Mouse (Mus musculus) layer of hippocampus, adult 9-10 months (tissue): ENCODE data around the gene Pnkd.

Source experiments
- DNase-seq: peaks from one replicate; pipeline ENCODE4 v3.0.0; 2022; ENCODE audit warnings: low spot score

Pnkd gene

DNA sequence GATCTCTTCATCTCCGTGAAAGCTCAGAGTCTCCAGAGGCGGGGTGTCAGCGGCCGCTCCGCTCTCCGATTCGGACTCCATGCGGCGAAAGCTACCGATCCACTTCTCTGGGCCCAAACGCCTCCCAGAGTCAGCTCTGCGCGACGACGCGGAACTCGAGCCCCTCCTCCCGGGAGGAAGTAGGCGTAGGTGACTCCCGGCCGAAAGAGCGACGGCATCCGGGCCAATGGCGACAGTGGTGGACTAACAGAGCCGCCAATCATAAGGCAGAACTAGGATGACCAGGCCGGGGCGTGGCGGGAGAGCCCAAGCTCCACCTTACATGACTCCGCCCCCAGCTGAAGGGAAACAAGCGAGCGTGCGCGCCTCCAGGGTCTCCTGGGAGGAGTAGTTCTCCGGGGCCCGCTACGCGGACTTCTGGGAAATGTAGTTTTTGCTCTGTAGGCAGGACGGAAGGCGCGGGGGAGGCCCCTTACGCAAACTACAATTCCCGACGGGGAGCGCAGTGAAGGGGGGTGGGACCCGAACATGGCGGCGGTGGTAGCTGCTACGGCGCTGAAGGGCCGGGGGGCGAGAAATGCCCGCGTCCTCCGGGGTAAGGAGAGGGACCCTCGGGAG, at the start of gene Pnkd, which contains the start of gene Aamp:
Pnkd (plus strand) TSS at position 388 of the 618 bp plus-strand sequence.
Aamp (minus strand) TSS at position 196 of the 618 bp plus-strand sequence.
- DNase-seq: peak; percentile 99

- peak; percentile 81 for DNase-seq
Observed at GRCm38 (mm10) chr1:74235938-74236589, 48.7 kb upstream of the Pnkd start, which contains the start of gene Arpc2. Gene Arpc2, plus strand, starts transcription at chr1:74236084.

DNA sequence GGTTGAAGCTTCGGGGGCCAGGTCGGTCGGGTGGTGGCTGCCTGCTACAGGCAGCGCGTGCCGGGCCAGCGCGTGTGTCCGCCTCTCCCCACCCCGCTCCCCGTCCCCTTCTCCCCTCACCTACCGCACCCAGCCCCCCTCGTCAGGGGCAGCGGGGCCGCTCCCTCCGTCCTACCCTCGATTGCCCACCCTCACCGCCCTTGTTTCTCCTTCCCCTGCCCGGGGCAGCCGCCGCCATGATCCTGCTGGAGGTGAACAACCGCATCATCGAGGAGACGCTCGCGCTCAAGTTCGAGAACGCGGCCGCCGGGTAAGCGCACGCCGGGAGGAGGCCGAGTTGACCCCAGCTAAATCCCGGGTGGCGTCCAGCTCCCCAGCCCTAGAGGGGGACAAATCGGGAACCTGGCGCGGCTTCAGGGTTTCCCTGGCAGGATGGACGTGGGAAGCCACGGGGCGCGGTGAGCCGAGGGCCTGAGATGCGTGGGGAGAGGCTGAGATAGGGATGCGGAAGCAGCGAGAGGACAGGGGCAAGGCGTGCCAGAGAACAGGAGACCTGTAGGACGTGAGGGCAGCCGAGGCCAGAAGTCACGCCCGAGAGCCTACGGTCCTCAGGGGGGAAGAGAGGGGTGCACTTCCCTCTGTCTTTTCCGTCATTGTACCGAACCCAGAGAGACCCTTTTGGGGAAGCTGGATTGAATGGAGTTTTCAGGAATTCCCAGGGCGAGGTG, 48.0 kb upstream of the Pnkd start:
- DNase-seq: no peak

DNA sequence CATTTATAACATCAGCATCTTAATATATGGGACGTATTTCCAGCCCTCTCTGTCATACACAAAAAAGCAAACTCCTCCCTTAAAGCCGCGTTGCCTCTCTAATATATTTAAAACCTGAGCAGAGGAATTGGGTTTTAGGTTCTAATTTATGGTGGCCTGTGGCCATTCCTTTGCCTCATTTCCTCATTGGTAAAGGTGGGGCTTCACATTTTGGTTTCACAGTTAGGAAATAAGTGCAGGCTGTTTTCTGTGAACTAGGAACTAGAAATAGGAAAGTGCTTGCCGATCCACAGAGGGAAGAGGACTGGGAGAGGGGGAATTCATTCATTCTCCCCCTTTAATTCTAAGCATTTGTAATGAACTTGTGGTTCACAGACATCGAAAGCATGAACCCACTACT, 47.1 kb upstream of the Pnkd start:
- DNase-seq: no peak

- DNase-seq: no peak
Observed at GRCm38 (mm10) chr1:74238136-74238535, 46.6 kb upstream of the Pnkd start.

- no peak for DNase-seq
Observed at GRCm38 (mm10) chr1:74239162-74239561, 45.6 kb upstream of the Pnkd start.

DNA sequence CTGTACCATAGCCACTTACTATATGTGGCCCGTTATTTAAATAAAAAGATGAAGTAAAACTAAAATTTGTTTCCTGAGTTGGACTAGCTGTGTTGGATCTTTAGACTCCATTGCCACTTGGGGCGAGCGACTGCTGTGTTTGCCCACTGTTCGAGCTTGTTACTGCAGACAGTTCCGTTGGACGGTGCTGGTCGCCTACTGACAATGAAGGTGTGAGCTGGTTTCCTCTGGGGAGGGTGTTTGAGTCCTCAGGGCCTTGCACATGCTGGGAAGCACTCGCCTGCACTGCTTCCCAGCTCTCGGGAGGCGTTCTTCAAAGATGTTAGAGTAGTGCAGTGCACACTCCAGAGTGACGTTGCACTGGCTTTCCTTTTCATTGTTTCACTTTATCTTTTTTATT, 45.1 kb upstream of the Pnkd start:
- DNase-seq: no peak

DNA sequence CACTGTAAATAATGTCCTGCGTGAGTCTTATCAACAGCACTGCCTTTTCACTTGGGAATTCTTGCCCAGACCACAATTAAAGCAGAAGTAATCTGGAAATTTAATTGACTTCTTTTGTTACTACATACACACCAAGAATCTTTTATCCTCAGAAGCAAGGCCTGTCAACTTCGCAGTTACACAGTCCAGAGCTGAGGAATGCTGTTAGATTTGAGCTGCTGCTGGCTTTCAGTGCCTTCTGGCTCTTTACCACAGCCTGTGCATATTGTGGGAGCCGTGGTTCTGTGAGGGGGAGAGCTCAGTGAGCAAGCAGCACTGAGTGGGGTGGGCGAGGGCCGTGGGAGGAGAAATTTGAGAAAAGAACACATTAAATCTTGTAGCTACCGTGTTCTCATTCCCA, 44.4 kb upstream of the Pnkd start:
- peak; percentile 61 for DNase-seq

GRCm38 (mm10) chr1:74240832-74241231, 43.9 kb upstream of the Pnkd start:
- DNase-seq: no peak

DNA sequence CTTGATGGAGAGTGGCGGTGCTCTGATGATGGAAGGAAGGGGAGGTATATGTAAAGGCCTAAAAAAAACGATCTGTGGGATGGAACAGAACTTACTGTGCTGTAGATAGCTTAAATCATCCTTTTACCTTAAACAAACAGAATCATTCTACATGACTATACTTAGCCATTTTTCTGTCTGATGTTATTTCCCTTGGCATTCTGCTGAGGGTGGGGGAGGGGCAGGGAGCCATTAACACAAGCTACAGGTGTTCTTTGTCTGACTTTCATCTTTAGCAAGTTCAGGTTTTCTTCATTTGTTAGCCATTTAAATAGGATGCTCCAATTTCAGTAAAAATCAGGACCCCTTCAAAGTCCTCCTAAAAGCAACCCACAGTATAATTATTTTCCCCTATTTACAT, 39.2 kb upstream of the Pnkd start:
- DNase-seq: no peak

- DNase-seq: no peak
Observed at GRCm38 (mm10) chr1:74248799-74249198, 35.9 kb upstream of the Pnkd start.

DNA sequence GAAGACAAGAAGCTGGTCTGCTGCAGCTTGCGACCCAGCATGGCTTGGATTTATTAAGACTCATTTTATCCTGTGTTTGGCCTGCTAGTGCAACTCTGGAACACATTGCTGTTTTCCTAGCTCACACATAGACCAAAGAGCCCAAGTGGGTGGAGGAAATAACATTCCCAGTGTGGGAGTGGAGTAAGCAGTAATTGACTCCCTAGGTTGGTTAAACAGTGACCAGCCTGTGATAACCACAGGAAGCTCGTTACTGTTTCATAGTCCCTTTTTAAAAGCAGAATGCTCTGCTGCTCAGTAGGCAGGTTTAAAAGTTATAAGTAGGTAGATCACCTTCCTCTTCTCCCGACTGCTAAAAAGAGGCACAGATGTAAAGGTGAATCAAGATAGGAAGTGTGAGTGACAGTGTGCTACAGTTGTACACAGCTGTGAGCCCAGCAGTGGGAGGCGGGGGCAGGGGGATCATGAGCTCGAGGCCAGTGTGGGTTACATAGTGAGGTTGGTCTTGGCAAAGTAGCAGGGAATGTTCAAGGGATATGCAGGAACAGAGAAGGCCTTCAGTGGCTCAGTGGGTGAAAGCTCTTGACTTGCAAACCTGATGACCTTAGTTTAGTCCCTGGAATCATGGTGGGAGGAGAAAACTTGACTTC, 35.3 kb upstream of the Pnkd start:
- DNase-seq: no peak

GRCm38 (mm10) chr1:74250096-74250495, 34.6 kb upstream of the Pnkd start:
- DNase-seq: no peak

DNA sequence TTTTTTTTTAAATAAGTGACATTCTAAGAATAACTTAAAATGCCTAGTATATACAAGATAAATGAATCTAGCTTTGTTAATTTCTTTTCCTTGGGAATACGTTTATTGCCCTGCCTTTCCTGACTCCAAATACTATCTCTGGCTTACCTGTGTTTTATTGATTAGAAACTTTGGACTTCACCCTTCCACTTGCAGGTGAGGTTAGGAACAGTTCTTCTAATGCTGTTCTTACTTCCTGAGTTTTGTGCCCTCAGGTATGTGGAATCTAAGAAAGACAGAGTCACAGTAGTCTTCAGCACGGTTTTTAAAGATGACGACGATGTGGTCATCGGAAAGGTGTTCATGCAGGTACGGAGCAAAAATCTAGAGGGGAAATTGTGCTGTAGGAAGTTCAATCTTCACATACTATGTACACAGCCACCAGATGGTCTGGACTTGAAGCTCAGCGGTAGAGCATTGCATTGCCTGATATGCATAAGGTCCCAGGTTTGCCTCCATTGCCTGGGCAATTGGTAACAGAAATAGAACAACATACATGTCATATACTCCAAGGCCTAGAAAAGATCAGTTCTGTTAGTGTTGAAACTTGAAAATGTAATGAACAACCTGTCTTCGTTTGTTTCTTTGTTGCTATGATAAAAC, 28.9 kb upstream of the Pnkd start:
- DNase-seq: no peak

GRCm38 (mm10) chr1:74256782-74257181, 27.9 kb upstream of the Pnkd start:
- DNase-seq: no peak

GRCm38 (mm10) chr1:74262510-74262909, 22.2 kb upstream of the Pnkd start:
- DNase-seq: no peak

DNA sequence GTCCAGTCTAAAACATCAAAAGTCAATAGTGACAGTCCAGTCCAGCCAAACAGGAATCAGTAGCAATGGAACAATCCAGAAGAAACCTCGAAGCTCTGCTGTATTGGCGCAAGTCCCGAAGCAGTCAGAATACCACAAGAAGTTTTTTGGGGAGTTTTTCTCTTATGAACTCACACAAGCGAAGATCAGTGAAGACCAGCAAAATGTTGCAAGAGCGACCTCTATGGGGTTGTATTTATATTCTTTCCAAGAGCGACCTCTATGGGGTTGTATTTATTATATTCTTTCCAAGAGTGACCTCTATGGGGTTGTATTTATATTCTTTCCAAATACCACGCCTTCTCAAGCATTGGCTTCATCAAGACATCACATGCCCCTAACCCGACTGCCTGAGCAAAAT, 16.0 kb upstream of the Pnkd start:
- DNase-seq: no peak

- no peak for DNase-seq
Observed at GRCm38 (mm10) chr1:74271659-74272058, 13.1 kb upstream of the Pnkd start.

GRCm38 (mm10) chr1:74275015-74275414, 9.7 kb upstream of the Pnkd start:
- no peak for DNase-seq

DNA sequence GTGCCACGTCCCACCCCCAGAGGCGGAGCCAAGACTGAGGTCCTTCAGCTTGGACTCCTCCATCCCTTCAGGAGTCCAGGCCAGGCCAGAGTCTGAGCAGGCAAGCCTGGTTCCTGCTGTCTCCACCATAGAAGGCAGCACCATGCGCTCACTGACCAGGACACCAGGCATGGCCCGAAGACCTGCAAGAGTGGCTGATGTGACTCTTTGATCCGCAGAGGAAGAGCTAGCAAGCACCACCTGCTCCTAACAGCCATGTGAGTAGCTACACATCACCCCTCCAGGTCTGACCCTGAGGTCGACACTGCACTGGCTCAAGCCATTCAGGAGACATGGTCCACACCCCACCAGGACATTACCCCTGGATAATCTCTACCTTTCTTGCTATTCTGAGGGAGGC, 7.7 kb upstream of the Pnkd start:
- DNase-seq: no peak

- DNase-seq: no peak
Observed at GRCm38 (mm10) chr1:74277883-74278537, 6.7 kb upstream of the Pnkd start.

DNA sequence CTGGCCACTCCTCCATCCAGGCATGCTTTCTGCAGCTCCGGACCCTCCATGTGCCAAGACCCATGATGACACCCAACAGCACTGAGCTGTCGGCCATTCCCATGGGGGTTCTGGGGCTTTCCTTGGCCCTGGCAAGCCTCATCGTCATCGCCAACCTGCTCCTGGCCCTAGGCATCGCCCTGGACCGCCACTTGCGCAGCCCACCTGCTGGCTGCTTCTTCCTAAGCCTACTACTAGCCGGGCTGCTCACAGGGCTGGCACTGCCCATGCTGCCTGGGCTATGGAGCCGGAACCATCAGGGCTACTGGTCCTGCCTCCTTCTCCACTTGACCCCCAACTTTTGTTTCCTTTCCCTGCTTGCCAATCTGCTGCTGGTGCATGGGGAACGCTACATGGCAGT, 6.2 kb upstream of the Pnkd start, which contains the start of gene Gpbar1:
Gpbar1 (plus strand) TSS at position 13 of the 400 bp plus-strand sequence.
- DNase-seq: no peak
